Mouse (Mus musculus) kidney, embryonic 16.5 days (tissue): ENCODE data around the gene Ugt1a10. TPM values are rescaled to one million over a fixed set of nuclear protein-coding genes. Genes with fewer than 3 reads are reported as not detected.

ENCODE experiments used
- ATAC-seq: fragments of 200-750 bp; cut with Nextera tagmentation; 2 replicates; pipeline ENCODE4 v1.8.0; 2017; ENCODE audit warnings: moderate TSS enrichment; ENCODE audit not compliant: low FRiP score, low TSS enrichment
- H3K27ac ChIP-seq: fragments of 300-500 bp; sonication (generic); 2 replicates; pipeline ENCODE4 v1.5.1; 2014; ENCODE audit warnings: low read length
- H3K27me3 ChIP-seq: fragments of 300-500 bp; sonication (generic); 2 replicates; pipeline ENCODE4 v1.6.1; 2014; ENCODE audit warnings: low read length, control low read depth, mixed read lengths; ENCODE audit not compliant: insufficient read depth
- H3K36me3 ChIP-seq: fragments of 300-500 bp; sonication (generic); 2 replicates; pipeline ENCODE4 v1.6.1; 2014; ENCODE audit warnings: low read length, control low read depth, mixed read lengths; ENCODE audit not compliant: insufficient read depth
- H3K4me1 ChIP-seq: fragments of 300-500 bp; sonication (generic); 2 replicates; pipeline ENCODE4 v1.6.1; 2014; ENCODE audit warnings: low read length, control low read depth, mixed read lengths; ENCODE audit not compliant: insufficient read depth
- H3K4me2 ChIP-seq: fragments of 300-500 bp; sonication (generic); replicated peaks from 2 replicates; pipeline ENCODE4 v1.6.1; 2014; ENCODE audit warnings: low read depth, low read length
- H3K4me3 ChIP-seq: fragments of 300-500 bp; sonication (generic); 2 replicates; pipeline ENCODE4 v1.5.1; 2014; ENCODE audit warnings: mild to moderate bottlenecking, low read length
- H3K9ac ChIP-seq: fragments of 300-500 bp; sonication (generic); replicated peaks from 2 replicates; pipeline ENCODE4 v1.6.1; 2014; ENCODE audit warnings: low read length
- H3K9me3 ChIP-seq: fragments of 300-500 bp; sonication (generic); 2 replicates; pipeline ENCODE4 v1.6.1; 2016; ENCODE audit warnings: low read length, control low read depth
- WGBS: fragments of 180-500 bp; shearing (Covaris S2); extraction: QIAGEN DNeasy Blood & Tissue Kit; methylation state at CpG from one replicate; pipeline ENCODE4 v1.1.7; 2014; 5-methylcytosine and 5-hydroxymethylcytosine counted together
- polyA plus RNA-seq: library from polyadenylated mRNA; unstranded; fragments of >200 nt; fragmentation: Nextera tagmentation; extraction: Ambion mirVana; gene quantifications from 2 replicates; pipeline ENCODE4 v1.2.1, GENCODE M21; 2015

The Ugt1a10 gene
- polyA plus RNA-seq, 1 experiment from 2014 or later, result 28.9 TPM

GRCm38 (mm10) chr1:88240579-88240978 is 185.4 kb downstream of the Ugt1a10 start:
- H3K9ac ChIP-seq, result no peak overlapping the region
- no peaks in the 10 kb centered on the region for H3K4me1 ChIP-seq
- H3K36me3 ChIP-seq, result no peaks in the 10 kb centered on the region
- H3K9me3 ChIP-seq, result peaks cover 90% of the 10 kb centered on the region
- ATAC-seq, result no peak
- no peak overlapping the region for H3K27ac ChIP-seq
- H3K27me3 ChIP-seq, result no peaks in the 10 kb centered on the region
- no peak overlapping the region for H3K4me2 ChIP-seq
- no peak overlapping the region for H3K4me3 ChIP-seq
- WGBS, result 74% methylated on average over 4 of the region's 4 CpGs

- H3K4me1 ChIP-seq, result no peaks in the 10 kb centered on the region
- H3K9me3 ChIP-seq, result peaks cover 93% of the 10 kb centered on the region
- no peak overlapping the region for H3K4me3 ChIP-seq
- no peak overlapping the region for H3K27ac ChIP-seq
- no peaks in the 10 kb centered on the region for H3K27me3 ChIP-seq
- no peak for ATAC-seq
- 65% methylated on average over 5 of the region's 5 CpGs for WGBS
- H3K4me2 ChIP-seq, result no peak overlapping the region
- no peak overlapping the region for H3K9ac ChIP-seq
- no peaks in the 10 kb centered on the region for H3K36me3 ChIP-seq
Measured at GRCm38 (mm10) chr1:88243861-88244260, 188.7 kb downstream of the Ugt1a10 start.

- no peaks in the 10 kb centered on the region for H3K4me1 ChIP-seq
- no peak overlapping the region for H3K4me2 ChIP-seq
- H3K9me3 ChIP-seq, result peaks cover 93% of the 10 kb centered on the region
- H3K4me3 ChIP-seq, result no peak overlapping the region
- no peaks in the 10 kb centered on the region for H3K27me3 ChIP-seq
- H3K27ac ChIP-seq, result no peak overlapping the region
- H3K9ac ChIP-seq, result no peak overlapping the region
- no peak for ATAC-seq
- 80% methylated on average over 6 of the region's 6 CpGs for WGBS
- no peaks in the 10 kb centered on the region for H3K36me3 ChIP-seq
Measured at GRCm38 (mm10) chr1:88245881-88246280, 190.7 kb downstream of the Ugt1a10 start.

- ATAC-seq, result no peak
- no peak overlapping the region for H3K27ac ChIP-seq
- no peaks in the 10 kb centered on the region for H3K36me3 ChIP-seq
- no peak overlapping the region for H3K9ac ChIP-seq
- H3K9me3 ChIP-seq, result peaks cover 91% of the 10 kb centered on the region
- H3K27me3 ChIP-seq, result no peaks in the 10 kb centered on the region
- no peaks in the 10 kb centered on the region for H3K4me1 ChIP-seq
- no peak overlapping the region for H3K4me2 ChIP-seq
- 49% methylated on average over 6 of the region's 6 CpGs for WGBS
- H3K4me3 ChIP-seq, result no peak overlapping the region
Measured at GRCm38 (mm10) chr1:88246386-88246785, 191.2 kb downstream of the Ugt1a10 start.

- no peak overlapping the region for H3K27ac ChIP-seq
- no peaks in the 10 kb centered on the region for H3K27me3 ChIP-seq
- WGBS, result 57% methylated on average over 2 of the region's 2 CpGs
- H3K4me3 ChIP-seq, result no peak overlapping the region
- H3K36me3 ChIP-seq, result no peaks in the 10 kb centered on the region
- H3K4me2 ChIP-seq, result no peak overlapping the region
- ATAC-seq, result no peak
- H3K4me1 ChIP-seq, result no peaks in the 10 kb centered on the region
- H3K9me3 ChIP-seq, result peaks cover 91% of the 10 kb centered on the region
- no peak overlapping the region for H3K9ac ChIP-seq
Measured at GRCm38 (mm10) chr1:88247660-88248059, 192.5 kb downstream of the Ugt1a10 start.

GRCm38 (mm10) chr1:88248658-88249057 is 193.5 kb downstream of the Ugt1a10 start:
- 69% methylated on average over 4 of the region's 4 CpGs for WGBS
- Histone ChIP-seq H3K4me3 (no peak overlapping the region), H3K36me3 (no peaks in the 10 kb centered on the region), H3K9me3 (peaks cover 93% of the 10 kb centered on the region), H3K4me1 (no peaks in the 10 kb centered on the region), H3K27me3 (no peaks in the 10 kb centered on the region), H3K4me2 (no peak overlapping the region), H3K27ac (no peak overlapping the region), H3K9ac (no peak overlapping the region)
- ATAC-seq, result no peak

- peaks cover 90% of the 10 kb centered on the region for H3K9me3 ChIP-seq
Measured at GRCm38 (mm10) chr1:88249596-88249995, 194.4 kb downstream of the Ugt1a10 start.

GRCm38 (mm10) chr1:88250023-88250422 is 194.8 kb downstream of the Ugt1a10 start:
- H3K27ac ChIP-seq, result no peak overlapping the region
- no peak for ATAC-seq
- 79% methylated on average over 5 of the region's 5 CpGs for WGBS
- no peak overlapping the region for H3K9ac ChIP-seq
- no peak overlapping the region for H3K4me3 ChIP-seq
- no peaks in the 10 kb centered on the region for H3K27me3 ChIP-seq
- no peaks in the 10 kb centered on the region for H3K36me3 ChIP-seq
- no peak overlapping the region for H3K4me2 ChIP-seq
- H3K4me1 ChIP-seq, result no peaks in the 10 kb centered on the region
- peaks cover 90% of the 10 kb centered on the region for H3K9me3 ChIP-seq

More at GRCm38 (mm10) chr1:88249596-88249995, 194.4 kb downstream of the Ugt1a10 start:
- 78% methylated on average over 7 of the region's 7 CpGs for WGBS
- Histone ChIP-seq H3K36me3 (no peaks in the 10 kb centered on the region), H3K9ac (no peak overlapping the region), H3K4me2 (no peak overlapping the region), H3K27ac (no peak overlapping the region), H3K4me1 (no peaks in the 10 kb centered on the region), H3K27me3 (no peaks in the 10 kb centered on the region), H3K4me3 (no peak overlapping the region)
- no peak for ATAC-seq

- Histone ChIP-seq H3K36me3 (no peaks in the 10 kb centered on the region), H3K27me3 (no peaks in the 10 kb centered on the region), H3K27ac (no peak overlapping the region), H3K4me3 (no peak overlapping the region), H3K9me3 (peaks cover 74% of the 10 kb centered on the region), H3K9ac (no peak overlapping the region), H3K4me2 (no peak overlapping the region), H3K4me1 (no peaks in the 10 kb centered on the region)
- WGBS, result 65% methylated on average over 8 of the region's 8 CpGs
- ATAC-seq, result no peak
Measured at GRCm38 (mm10) chr1:88253106-88253505, 197.9 kb downstream of the Ugt1a10 start.

- WGBS, result 68% methylated on average over 6 of the region's 6 CpGs
- no peak for ATAC-seq
Measured at GRCm38 (mm10) chr1:88253540-88253939, 198.4 kb downstream of the Ugt1a10 start.

More at GRCm38 (mm10) chr1:88253540-88253939, 198.4 kb downstream of the Ugt1a10 start:
- Histone ChIP-seq H3K4me1 (no peaks in the 10 kb centered on the region), H3K4me2 (no peak overlapping the region), H3K9ac (no peak overlapping the region), H3K4me3 (no peak overlapping the region), H3K27me3 (no peaks in the 10 kb centered on the region), H3K36me3 (no peaks in the 10 kb centered on the region), H3K9me3 (peaks cover 70% of the 10 kb centered on the region), H3K27ac (no peak overlapping the region)
